Mouse (Mus musculus): ENCODE results near the gene 9230112D13Rik.

The 9230112D13Rik gene

GRCm38 (mm10) chr14:34499664-34500063 lies 22.9 kb downstream of the 9230112D13Rik start:
- DNase-seq (ENCODE audit: low read depth): no peak

GRCm38 (mm10) chr14:34497346-34497745 lies 25.3 kb downstream of the 9230112D13Rik start:
- no peak for DNase-seq (ENCODE audit: low read depth)

- DNase-seq (ENCODE audit: low read depth): no peak
Measured at GRCm38 (mm10) chr14:34493682-34494081, 28.9 kb downstream of the 9230112D13Rik start.

- DNase-seq (ENCODE audit: low read depth): no peak
Measured at GRCm38 (mm10) chr14:34492688-34493087, 29.9 kb downstream of the 9230112D13Rik start.

GRCm38 (mm10) chr14:34490965-34491364 lies 31.6 kb downstream of the 9230112D13Rik start:
- DNase-seq (ENCODE audit: low read depth): no peak

- no peak for DNase-seq (ENCODE audit: low read depth)
Measured at GRCm38 (mm10) chr14:34489928-34490327, 32.7 kb downstream of the 9230112D13Rik start.

GRCm38 (mm10) chr14:34486169-34486568 lies 36.4 kb downstream of the 9230112D13Rik start:
- DNase-seq (ENCODE audit: low read depth): no peak

- no peak for DNase-seq (ENCODE audit: low read depth)
Measured at GRCm38 (mm10) chr14:34483469-34484341, 38.9 kb downstream of the 9230112D13Rik start.

GRCm38 (mm10) chr14:34471591-34471990 lies 51.0 kb downstream of the 9230112D13Rik start:
- no peak for DNase-seq (ENCODE audit: low read depth)

- no peak for DNase-seq (ENCODE audit: low read depth)
Measured at GRCm38 (mm10) chr14:34466291-34466690, 56.3 kb downstream of the 9230112D13Rik start.
